Mouse (Mus musculus): ENCODE measurements at regions not wholly inside any gene's neighbourhood (a gene's known extent, or its start where the extent isn't known, plus 50 kb on each side); places are given as distances from the start of the nearest gene placed in this dataset.

DNA sequence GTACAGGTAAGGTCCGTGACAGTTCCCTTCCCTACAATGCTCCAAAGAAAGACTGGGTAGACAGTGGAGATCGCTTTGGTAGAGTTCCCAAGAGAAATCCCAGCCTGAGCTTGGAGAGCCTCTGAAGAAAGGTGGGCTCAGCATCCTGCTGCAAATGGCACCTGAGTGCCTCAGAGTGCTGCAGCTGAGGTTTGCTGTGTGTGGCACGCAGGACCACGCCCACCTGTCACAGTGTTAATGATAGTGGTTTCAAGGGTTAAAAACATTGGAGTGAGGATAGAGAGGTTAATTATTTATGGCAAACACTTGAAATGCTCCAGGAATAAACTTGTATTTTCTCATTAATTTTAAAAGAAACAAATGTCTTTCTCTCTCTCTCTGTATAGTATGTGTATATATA lies 137.2 kb upstream of the Klf12 start:
- Histone ChIP-seq H3K4me3 (ENCODE audit: control insufficient read depth, insufficient read depth, low read length) (no peak overlapping the region), H3K36me3 (ENCODE audit: control insufficient read depth, insufficient read depth, low read length) (no peaks in the 10 kb centered on the region), H3K27me3 (ENCODE audit: control insufficient read depth, insufficient read depth, low read length) (no peaks in the 10 kb centered on the region), H3K27ac (ENCODE audit: control insufficient read depth, insufficient read depth, low read length) (no peak overlapping the region), H3K4me1 (replicated peaks; ENCODE audit: control insufficient read depth, insufficient read depth, low read length) (no peaks in the 10 kb centered on the region)
- TF ChIP-seq POLR2A (IDR thresholded peaks at IDR 0.05; ENCODE audit: control insufficient read depth, extremely low read depth, insufficient read depth, low read length, poor library complexity) = no peak
- no peak for TF ChIP-seq CTCF (IDR thresholded peaks at IDR 0.05; ENCODE audit: borderline replicate concordance, control insufficient read depth, extremely low read depth, insufficient read depth, low read length, poor library complexity)
- WGBS = 95% methylated on average over 4 of the region's 4 CpGs
- no peak for DNase-seq

DNA sequence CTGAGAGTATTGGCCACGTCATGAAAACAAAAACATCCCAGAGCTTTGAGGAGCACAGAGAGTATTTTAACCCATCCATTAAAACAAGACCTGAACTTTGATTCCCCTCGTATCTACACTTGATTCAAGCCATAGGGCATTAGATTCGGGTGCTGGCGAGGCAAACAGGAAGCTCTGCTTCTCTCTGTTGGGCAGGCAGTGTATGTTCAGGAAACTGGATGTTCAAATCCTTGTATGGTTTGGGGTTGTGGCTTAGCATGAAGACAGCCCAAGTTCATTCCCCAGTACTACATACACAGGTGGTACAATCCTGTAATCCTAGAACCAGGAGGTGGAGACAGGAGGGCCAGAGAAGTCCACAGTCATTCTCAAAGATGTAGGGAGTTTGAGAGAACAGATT lies 130.6 kb upstream of the Klf12 start:
- Histone ChIP-seq H3K27me3 (ENCODE audit: control insufficient read depth, insufficient read depth, low read length) (no peaks in the 10 kb centered on the region), H3K4me3 (ENCODE audit: control insufficient read depth, insufficient read depth, low read length) (no peak overlapping the region), H3K36me3 (ENCODE audit: control insufficient read depth, insufficient read depth, low read length) (no peaks in the 10 kb centered on the region), H3K4me1 (replicated peaks; ENCODE audit: control insufficient read depth, insufficient read depth, low read length) (no peaks in the 10 kb centered on the region), H3K27ac (ENCODE audit: control insufficient read depth, insufficient read depth, low read length) (no peak overlapping the region)
- DNase-seq = no peak
- TF ChIP-seq CTCF (IDR thresholded peaks at IDR 0.05; ENCODE audit: borderline replicate concordance, control insufficient read depth, extremely low read depth, insufficient read depth, low read length, poor library complexity) = no peak
- no peak for TF ChIP-seq POLR2A (IDR thresholded peaks at IDR 0.05; ENCODE audit: control insufficient read depth, extremely low read depth, insufficient read depth, low read length, poor library complexity)
- WGBS = 22% methylated on average over 4 of the region's 4 CpGs

DNA sequence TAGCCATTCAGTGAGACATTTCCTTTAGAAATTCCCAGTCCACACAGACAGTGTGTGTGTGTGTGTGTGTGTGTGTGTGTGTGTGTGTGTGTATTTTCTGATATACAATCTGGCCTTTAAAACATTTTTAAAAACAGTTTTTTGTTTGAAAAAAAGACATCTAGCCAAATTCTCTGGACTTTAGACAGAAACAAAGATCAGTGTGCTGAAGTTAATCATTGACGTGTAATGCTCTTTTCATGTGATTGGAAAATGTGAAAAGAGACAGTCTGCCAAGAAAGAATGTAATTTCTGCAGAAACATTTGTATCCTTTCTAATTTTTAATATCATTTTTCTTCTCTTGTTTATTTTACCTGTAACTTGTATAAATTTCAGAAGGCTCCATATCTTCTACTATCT lies 127.7 kb upstream of the Klf12 start:
- no peaks in the 10 kb centered on the region for H3K27me3 ChIP-seq (ENCODE audit: control insufficient read depth, insufficient read depth, low read length)
- H3K27ac ChIP-seq (ENCODE audit: control insufficient read depth, insufficient read depth, low read length) = no peak overlapping the region
- no peak for DNase-seq
- H3K36me3 ChIP-seq (ENCODE audit: control insufficient read depth, insufficient read depth, low read length) = no peaks in the 10 kb centered on the region
- no peaks in the 10 kb centered on the region for H3K4me1 ChIP-seq (replicated peaks; ENCODE audit: control insufficient read depth, insufficient read depth, low read length)
- WGBS = 93% methylated on average over 1 of the region's 1 CpGs
- TF ChIP-seq CTCF (IDR thresholded peaks at IDR 0.05; ENCODE audit: borderline replicate concordance, control insufficient read depth, extremely low read depth, insufficient read depth, low read length, poor library complexity) (no peak), POLR2A (IDR thresholded peaks at IDR 0.05; ENCODE audit: control insufficient read depth, extremely low read depth, insufficient read depth, low read length, poor library complexity) (no peak)
- no peak overlapping the region for H3K4me3 ChIP-seq (ENCODE audit: control insufficient read depth, insufficient read depth, low read length)

DNA sequence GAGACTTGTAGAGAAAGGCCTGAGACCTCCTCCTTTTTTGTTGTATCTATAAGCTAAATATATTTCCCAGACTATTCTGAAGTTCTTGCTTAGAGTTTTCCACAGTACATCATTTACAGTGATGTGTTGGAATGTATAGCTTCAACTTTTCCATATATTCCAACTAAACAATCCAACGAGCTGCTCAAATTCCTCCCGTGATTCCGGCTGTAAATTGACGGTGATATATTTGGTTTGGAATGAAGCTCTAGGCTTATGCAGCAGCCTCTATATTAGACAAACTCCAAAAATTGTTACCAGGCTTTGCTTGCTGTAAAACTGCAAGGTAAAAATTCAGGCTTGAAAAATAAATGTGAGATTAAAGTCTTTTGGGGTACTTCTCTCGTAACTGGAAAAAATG lies 112.7 kb upstream of the Klf12 start:
- Histone ChIP-seq H3K27me3 (ENCODE audit: control insufficient read depth, insufficient read depth, low read length) (no peaks in the 10 kb centered on the region), H3K36me3 (ENCODE audit: control insufficient read depth, insufficient read depth, low read length) (no peaks in the 10 kb centered on the region), H3K4me1 (replicated peaks; ENCODE audit: control insufficient read depth, insufficient read depth, low read length) (no peaks in the 10 kb centered on the region), H3K4me3 (ENCODE audit: control insufficient read depth, insufficient read depth, low read length) (no peak overlapping the region), H3K27ac (ENCODE audit: control insufficient read depth, insufficient read depth, low read length) (no peak overlapping the region)
- no peak for DNase-seq
- 95% methylated on average over 5 of the region's 5 CpGs for WGBS
- TF ChIP-seq CTCF (IDR thresholded peaks at IDR 0.05; ENCODE audit: borderline replicate concordance, control insufficient read depth, extremely low read depth, insufficient read depth, low read length, poor library complexity) (no peak), POLR2A (IDR thresholded peaks at IDR 0.05; ENCODE audit: control insufficient read depth, extremely low read depth, insufficient read depth, low read length, poor library complexity) (no peak)

DNA sequence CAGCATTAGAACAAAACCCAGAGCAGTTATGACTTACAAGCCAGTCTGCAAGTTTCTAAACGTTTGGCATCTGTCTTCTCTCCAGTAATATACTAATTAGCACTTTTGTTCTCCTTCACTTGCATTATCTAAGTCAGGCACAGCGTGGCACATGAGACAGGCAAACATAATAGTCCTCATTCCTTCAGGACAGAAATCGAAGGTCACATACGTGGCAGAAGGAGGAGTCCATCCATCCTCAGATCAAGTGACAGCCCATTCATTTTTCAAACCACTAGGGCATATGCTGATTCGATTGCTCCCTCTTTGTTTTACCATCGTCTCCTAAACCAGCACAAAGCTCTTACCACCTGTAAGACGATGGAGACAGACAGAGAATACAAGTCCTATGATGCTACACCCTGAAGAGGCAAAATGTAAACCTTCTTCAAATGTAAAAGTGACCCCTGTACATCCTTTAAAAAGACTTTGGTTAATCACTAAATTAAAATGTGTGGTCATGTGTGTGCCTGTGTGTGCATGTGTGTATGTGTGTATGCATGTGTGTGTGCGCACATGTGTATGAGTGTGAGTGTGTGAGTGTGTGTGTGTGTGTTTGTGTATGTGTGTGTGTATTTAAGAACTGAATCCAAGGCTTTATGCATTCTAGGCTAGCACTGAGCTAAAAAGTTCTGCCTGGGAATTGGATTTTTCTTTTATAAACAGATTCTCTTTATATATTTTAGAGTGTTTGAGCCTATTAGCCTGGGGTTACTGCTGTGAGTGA lies 90.9 kb upstream of the Klf12 start:
- no peaks in the 10 kb centered on the region for H3K4me1 ChIP-seq (replicated peaks; ENCODE audit: control insufficient read depth, insufficient read depth, low read length)
- TF ChIP-seq POLR2A (IDR thresholded peaks at IDR 0.05; ENCODE audit: control insufficient read depth, extremely low read depth, insufficient read depth, low read length, poor library complexity) = no peak
- TF ChIP-seq CTCF (IDR thresholded peaks at IDR 0.05; ENCODE audit: borderline replicate concordance, control insufficient read depth, extremely low read depth, insufficient read depth, low read length, poor library complexity) = no peak
- DNase-seq = no peak
- H3K36me3 ChIP-seq (ENCODE audit: control insufficient read depth, insufficient read depth, low read length) = no peaks in the 10 kb centered on the region
- no peak overlapping the region for H3K4me3 ChIP-seq (ENCODE audit: control insufficient read depth, insufficient read depth, low read length)
- WGBS = 84% methylated on average over 8 of the region's 8 CpGs
- H3K27ac ChIP-seq (ENCODE audit: control insufficient read depth, insufficient read depth, low read length) = no peak overlapping the region
- H3K27me3 ChIP-seq (ENCODE audit: control insufficient read depth, insufficient read depth, low read length) = no peaks in the 10 kb centered on the region

DNA sequence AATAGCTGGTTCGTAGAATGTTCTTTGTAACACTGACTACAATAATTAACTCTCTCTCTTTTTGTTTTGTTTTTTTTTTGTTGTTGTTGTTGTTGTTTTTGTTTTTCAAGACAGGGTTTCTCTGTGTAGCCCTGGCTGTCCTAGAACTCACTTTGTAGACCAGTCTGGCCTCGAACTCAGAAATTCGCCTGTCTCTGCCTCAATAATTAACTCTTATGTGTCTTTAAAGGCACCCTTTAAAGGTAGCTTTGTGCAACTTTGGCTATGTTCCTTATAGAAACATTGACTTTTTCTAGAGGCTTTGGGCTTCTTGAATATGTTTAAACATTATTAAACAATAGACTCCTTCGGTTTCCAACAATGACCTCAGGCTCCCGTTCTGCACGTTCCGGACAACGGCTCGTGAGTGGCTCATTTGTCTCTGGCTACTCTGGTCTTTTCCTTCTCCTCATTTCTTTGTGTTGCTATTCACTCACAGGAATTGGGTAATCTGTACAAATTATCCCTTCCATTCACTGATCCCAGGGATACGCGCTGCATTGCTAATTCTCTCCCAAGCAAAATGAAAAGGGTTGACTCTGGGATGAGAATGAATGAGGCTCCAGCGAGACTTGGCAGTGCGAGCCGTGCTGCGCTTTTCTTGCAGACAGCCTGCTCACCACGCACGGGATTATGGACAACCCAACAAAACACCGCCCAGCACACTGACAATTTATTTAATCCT lies 90.2 kb upstream of the Klf12 start:
- WGBS = 91% methylated on average over 18 of the region's 18 CpGs
- TF ChIP-seq CTCF (IDR thresholded peaks at IDR 0.05; ENCODE audit: borderline replicate concordance, control insufficient read depth, extremely low read depth, insufficient read depth, low read length, poor library complexity) = no peak
- TF ChIP-seq POLR2A (IDR thresholded peaks at IDR 0.05; ENCODE audit: control insufficient read depth, extremely low read depth, insufficient read depth, low read length, poor library complexity) = no peak
- DNase-seq = no peak
- Histone ChIP-seq H3K27ac (ENCODE audit: control insufficient read depth, insufficient read depth, low read length) (no peak overlapping the region), H3K4me1 (replicated peaks; ENCODE audit: control insufficient read depth, insufficient read depth, low read length) (no peaks in the 10 kb centered on the region), H3K4me3 (ENCODE audit: control insufficient read depth, insufficient read depth, low read length) (no peak overlapping the region), H3K27me3 (ENCODE audit: control insufficient read depth, insufficient read depth, low read length) (no peaks in the 10 kb centered on the region), H3K36me3 (ENCODE audit: control insufficient read depth, insufficient read depth, low read length) (no peaks in the 10 kb centered on the region)
